Mouse (Mus musculus): ENCODE data around the gene Dglucy.

- no peak for TF ChIP-seq MAFK (IDR thresholded peaks at IDR 0.05; ENCODE audit: insufficient read depth, low read depth, low read length)
- TF ChIP-seq ZC3H11A (IDR thresholded peaks at IDR 0.05; ENCODE audit: borderline replicate concordance, low read depth, low read length): peak; percentile 73
- no peak for TF ChIP-seq CHD2 (IDR thresholded peaks at IDR 0.05; ENCODE audit: low read depth, low read length)
Measured at GRCm38 (mm10) chr12:100925644-100926619, 147.1 kb downstream of the Dglucy start.
